Mouse (Mus musculus): ENCODE measurements around the gene Eml1. TPM values are rescaled to one million over a fixed set of nuclear protein-coding genes. Genes with fewer than 3 reads are reported as not detected.

Gene Eml1
- polyA plus RNA-seq, 1 experiment: 6.4 TPM

- no peak for DNase-seq
- TF ChIP-seq POLR2A (IDR thresholded peaks at IDR 0.05; ENCODE audit: control insufficient read depth, extremely low read depth, insufficient read depth, low read length, poor library complexity): no peak
- no peak for TF ChIP-seq CTCF (IDR thresholded peaks at IDR 0.05; ENCODE audit: borderline replicate concordance, control insufficient read depth, extremely low read depth, insufficient read depth, low read length, poor library complexity)
- Histone ChIP-seq H3K4me3 (ENCODE audit: control insufficient read depth, insufficient read depth, low read length) (no peak overlapping the region), H3K27me3 (ENCODE audit: control insufficient read depth, insufficient read depth, low read length) (no peaks in the 10 kb centered on the region), H3K4me1 (replicated peaks; ENCODE audit: control insufficient read depth, insufficient read depth, low read length) (no peaks in the 10 kb centered on the region), H3K36me3 (ENCODE audit: control insufficient read depth, insufficient read depth, low read length) (no peaks in the 10 kb centered on the region), H3K27ac (ENCODE audit: control insufficient read depth, insufficient read depth, low read length) (no peak overlapping the region)
- 81% methylated on average over 12 of the region's 12 CpGs for WGBS
Observed at GRCm38 (mm10) chr12:108435444-108436015, 64.8 kb downstream of the Eml1 start.

- DNase-seq: no peak
- H3K27ac ChIP-seq (ENCODE audit: control insufficient read depth, insufficient read depth, low read length): no peak overlapping the region
- H3K4me1 ChIP-seq (replicated peaks; ENCODE audit: control insufficient read depth, insufficient read depth, low read length): no peaks in the 10 kb centered on the region
- TF ChIP-seq CTCF (IDR thresholded peaks at IDR 0.05; ENCODE audit: borderline replicate concordance, control insufficient read depth, extremely low read depth, insufficient read depth, low read length, poor library complexity) (no peak), POLR2A (IDR thresholded peaks at IDR 0.05; ENCODE audit: control insufficient read depth, extremely low read depth, insufficient read depth, low read length, poor library complexity) (no peak)
- H3K36me3 ChIP-seq (ENCODE audit: control insufficient read depth, insufficient read depth, low read length): no peaks in the 10 kb centered on the region
- 83% methylated on average over 24 of the region's 24 CpGs for WGBS
- no peak overlapping the region for H3K4me3 ChIP-seq (ENCODE audit: control insufficient read depth, insufficient read depth, low read length)
- no peaks in the 10 kb centered on the region for H3K27me3 ChIP-seq (ENCODE audit: control insufficient read depth, insufficient read depth, low read length)
Observed at GRCm38 (mm10) chr12:108436029-108436923, 65.5 kb downstream of the Eml1 start.

- no peak for TF ChIP-seq POLR2A (IDR thresholded peaks at IDR 0.05; ENCODE audit: control insufficient read depth, extremely low read depth, insufficient read depth, low read length, poor library complexity)
- TF ChIP-seq CTCF (IDR thresholded peaks at IDR 0.05; ENCODE audit: borderline replicate concordance, control insufficient read depth, extremely low read depth, insufficient read depth, low read length, poor library complexity): no peak
- no peak for DNase-seq
- Histone ChIP-seq H3K27ac (ENCODE audit: control insufficient read depth, insufficient read depth, low read length) (no peak overlapping the region), H3K36me3 (ENCODE audit: control insufficient read depth, insufficient read depth, low read length) (no peaks in the 10 kb centered on the region), H3K4me3 (ENCODE audit: control insufficient read depth, insufficient read depth, low read length) (no peak overlapping the region), H3K27me3 (ENCODE audit: control insufficient read depth, insufficient read depth, low read length) (no peaks in the 10 kb centered on the region), H3K4me1 (replicated peaks; ENCODE audit: control insufficient read depth, insufficient read depth, low read length) (no peaks in the 10 kb centered on the region)
- WGBS: 95% methylated on average over 13 of the region's 13 CpGs
Observed at GRCm38 (mm10) chr12:108437446-108437845, 66.7 kb downstream of the Eml1 start.

GRCm38 (mm10) chr12:108443271-108443670 lies 72.5 kb downstream of the Eml1 start:
- Histone ChIP-seq H3K36me3 (ENCODE audit: control insufficient read depth, insufficient read depth, low read length) (no peaks in the 10 kb centered on the region), H3K4me3 (ENCODE audit: control insufficient read depth, insufficient read depth, low read length) (no peak overlapping the region), H3K27me3 (ENCODE audit: control insufficient read depth, insufficient read depth, low read length) (no peaks in the 10 kb centered on the region), H3K27ac (ENCODE audit: control insufficient read depth, insufficient read depth, low read length) (no peak overlapping the region), H3K4me1 (replicated peaks; ENCODE audit: control insufficient read depth, insufficient read depth, low read length) (no peaks in the 10 kb centered on the region)
- WGBS: 21% methylated on average over 10 of the region's 10 CpGs
- no peak for DNase-seq
- no peak for TF ChIP-seq POLR2A (IDR thresholded peaks at IDR 0.05; ENCODE audit: control insufficient read depth, extremely low read depth, insufficient read depth, low read length, poor library complexity)
- TF ChIP-seq CTCF (IDR thresholded peaks at IDR 0.05; ENCODE audit: borderline replicate concordance, control insufficient read depth, extremely low read depth, insufficient read depth, low read length, poor library complexity): no peak

- Histone ChIP-seq H3K4me1 (replicated peaks; ENCODE audit: control insufficient read depth, insufficient read depth, low read length) (no peaks in the 10 kb centered on the region), H3K36me3 (ENCODE audit: control insufficient read depth, insufficient read depth, low read length) (no peaks in the 10 kb centered on the region), H3K27ac (ENCODE audit: control insufficient read depth, insufficient read depth, low read length) (no peak overlapping the region), H3K27me3 (ENCODE audit: control insufficient read depth, insufficient read depth, low read length) (no peaks in the 10 kb centered on the region), H3K4me3 (ENCODE audit: control insufficient read depth, insufficient read depth, low read length) (no peak overlapping the region)
- TF ChIP-seq CTCF (IDR thresholded peaks at IDR 0.05; ENCODE audit: borderline replicate concordance, control insufficient read depth, extremely low read depth, insufficient read depth, low read length, poor library complexity): no peak
- TF ChIP-seq POLR2A (IDR thresholded peaks at IDR 0.05; ENCODE audit: control insufficient read depth, extremely low read depth, insufficient read depth, low read length, poor library complexity): no peak
- 92% methylated on average over 5 of the region's 5 CpGs for WGBS
- no peak for DNase-seq
Observed at GRCm38 (mm10) chr12:108443708-108444107, 73.0 kb downstream of the Eml1 start.

- DNase-seq: no peak
- no peak overlapping the region for H3K4me3 ChIP-seq (ENCODE audit: control insufficient read depth, insufficient read depth, low read length)
- WGBS: 87% methylated on average over 11 of the region's 11 CpGs
- no peaks in the 10 kb centered on the region for H3K4me1 ChIP-seq (replicated peaks; ENCODE audit: control insufficient read depth, insufficient read depth, low read length)
- H3K27me3 ChIP-seq (ENCODE audit: control insufficient read depth, insufficient read depth, low read length): no peaks in the 10 kb centered on the region
- TF ChIP-seq CTCF (IDR thresholded peaks at IDR 0.05; ENCODE audit: borderline replicate concordance, control insufficient read depth, extremely low read depth, insufficient read depth, low read length, poor library complexity) (no peak), POLR2A (IDR thresholded peaks at IDR 0.05; ENCODE audit: control insufficient read depth, extremely low read depth, insufficient read depth, low read length, poor library complexity) (no peak)
- no peaks in the 10 kb centered on the region for H3K36me3 ChIP-seq (ENCODE audit: control insufficient read depth, insufficient read depth, low read length)
- no peak overlapping the region for H3K27ac ChIP-seq (ENCODE audit: control insufficient read depth, insufficient read depth, low read length)
Observed at GRCm38 (mm10) chr12:108444166-108445115, 73.7 kb downstream of the Eml1 start.
